Mouse (Mus musculus): ENCODE results near the gene Aox4.

DNA sequence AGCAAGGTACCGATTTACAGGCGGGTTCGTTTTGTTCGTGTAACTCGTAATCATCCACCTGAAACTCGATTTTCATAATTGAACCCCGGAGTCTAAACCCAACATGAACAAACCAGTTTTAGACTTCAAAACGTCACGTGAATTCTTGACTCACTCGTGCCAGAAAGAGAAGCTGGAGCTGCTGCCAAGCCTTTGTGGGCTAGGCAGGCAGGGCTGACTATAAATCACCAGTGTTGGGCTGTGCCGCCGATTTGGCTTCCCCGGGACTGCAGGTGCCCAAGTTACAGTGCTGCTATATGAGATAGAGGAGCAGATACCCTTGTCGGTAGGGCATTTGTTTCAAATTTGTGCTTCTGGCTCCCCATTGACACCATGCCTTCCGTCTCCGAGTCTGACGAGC lies at the start of gene Aox4:
- TF ChIP-seq CTCF (IDR thresholded peaks at IDR 0.05; ENCODE audit: low read depth, low read length) = no peak
- TF ChIP-seq POLR2A (IDR thresholded peaks at IDR 0.05; ENCODE audit: borderline replicate concordance, low read depth, low read length) = no peak
